ENCODE assay signal across 19 mouse cellular contexts in the genomic region with DNA sequence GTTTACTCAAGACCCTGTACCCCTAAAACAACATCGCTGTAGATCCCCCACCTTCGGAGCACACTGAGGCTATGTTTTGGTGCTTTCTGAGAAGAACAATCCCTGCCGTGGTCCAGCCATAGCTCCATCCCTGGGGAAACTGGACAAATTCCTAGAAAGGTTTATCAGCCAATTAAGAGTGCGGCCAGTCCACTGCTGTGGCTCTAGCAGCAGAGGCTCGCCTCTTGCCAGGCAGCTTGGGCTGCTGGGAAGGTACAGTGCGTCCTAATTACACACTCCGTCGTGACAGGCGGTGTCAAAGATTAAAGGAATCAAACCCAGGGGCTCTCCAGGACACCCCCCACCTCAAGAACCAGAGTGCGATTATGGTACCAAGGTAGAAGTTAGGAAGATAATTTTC.
DNase-seq lines count a peak whose midpoint lies in the region; ATAC-seq and TF ChIP-seq lines count a peak whose summit lies in the region.
"Had no signal": no experiment of that assay in that cellular context is flagged by ENCODE, and none has a peak within 500 bp of the region (broad histone marks: within the 10 kb centered on the region; RNA-seq: fewer than 3 reads in every experiment).

No protein-coding gene starts in this region.

- no peaks in the 10 kb centered on the region for H3K36me3 ChIP-seq in midbrain, embryonic 13.5 days
- H3K36me3 ChIP-seq in midbrain, embryonic 11.5 days (ENCODE audit: control insufficient read depth, insufficient read depth, low read length), result no peaks in the 10 kb centered on the region
- H3K36me3 ChIP-seq: embryonic facial prominence, embryonic 12.5 days; forebrain, embryonic 15.5 days; G1E; heart, embryonic 13.5 days; hindbrain, embryonic 15.5 days had no signal

- H3K9me3 ChIP-seq in midbrain, embryonic 13.5 days, result no peaks in the 10 kb centered on the region
- H3K9me3 ChIP-seq in midbrain, embryonic 11.5 days (ENCODE audit: control insufficient read depth, low read length), result no peaks in the 10 kb centered on the region
- H3K9me3 ChIP-seq: embryonic facial prominence, embryonic 12.5 days; forebrain, embryonic 15.5 days; heart, embryonic 13.5 days; hindbrain, embryonic 15.5 days had no signal

- peak; percentile 53 for DNase-seq in cerebellum, adult 9-10 months
- no peak for DNase-seq in cerebellum, adult 11 months
- DNase-seq in midbrain, embryonic 11.5 days (ENCODE audit: low spot score, missing footprints), result no peak
- peak; percentile 50 to 53 for DNase-seq in cerebellum, postnatal 10 days
- DNase-seq in cerebellum, postnatal 36 days, result peak; percentile 35 to 36
- DNase-seq in gastrocnemius, adult 2 months, result no peak
- DNase-seq: adrenal gland, adult 8-10 months; adrenal gland, postnatal 36 days; gastrocnemius, postnatal 14 days; kidney, adult 8-10 months had no signal

- H3K4me3 ChIP-seq in midbrain, embryonic 13.5 days (replicated peaks), result no peak overlapping the region
- H3K4me3 ChIP-seq in midbrain, embryonic 11.5 days (ENCODE audit: low read depth, low read length), result no peak overlapping the region
- H3K4me3 ChIP-seq in gastrocnemius, adult 2 months, result no peak overlapping the region
- H3K4me3 ChIP-seq: embryonic facial prominence, embryonic 12.5 days; forebrain, embryonic 15.5 days; heart, embryonic 13.5 days; hindbrain, embryonic 15.5 days had no signal

- peak overlapping the region; percentile 19; the same call in 1 of the 2 replicates for H3K27ac ChIP-seq in midbrain, embryonic 13.5 days
- H3K27ac ChIP-seq in midbrain, embryonic 11.5 days (ENCODE audit: low read depth, low read length), result no peak overlapping the region
- no peak overlapping the region for H3K27ac ChIP-seq in gastrocnemius, adult 2 months
- H3K27ac ChIP-seq: embryonic facial prominence, embryonic 12.5 days; forebrain, embryonic 15.5 days; heart, embryonic 13.5 days; hindbrain, embryonic 15.5 days had no signal

- H3K4me2 ChIP-seq in midbrain, embryonic 13.5 days (replicated peaks), result no peak overlapping the region
- no peak overlapping the region for H3K4me2 ChIP-seq in midbrain, embryonic 11.5 days
- H3K4me2 ChIP-seq: embryonic facial prominence, embryonic 12.5 days; forebrain, embryonic 15.5 days; heart, embryonic 13.5 days; hindbrain, embryonic 15.5 days had no signal

- 69% methylated on average over 10 of the region's 10 CpGs for WGBS in midbrain, embryonic 13.5 days
- 83% methylated on average over 10 of the region's 10 CpGs for WGBS in midbrain, embryonic 11.5 days

- intact Hi-C loops in gastrocnemius, adult 2 months (cut with DNase I), result no loop called here

- H3K27me3 ChIP-seq in midbrain, embryonic 13.5 days, result peaks cover 3% of the 10 kb centered on the region; the same call in 1 of the 2 replicates
- H3K27me3 ChIP-seq in midbrain, embryonic 11.5 days (ENCODE audit: control insufficient read depth, insufficient read depth, low read length), result no peaks in the 10 kb centered on the region
- H3K27me3 ChIP-seq: embryonic facial prominence, embryonic 12.5 days; forebrain, embryonic 15.5 days; heart, embryonic 13.5 days; hindbrain, embryonic 15.5 days had no signal

- TF ChIP-seq CTCF in gastrocnemius, adult 2 months (IDR thresholded peaks at IDR 0.05), result no peak

- H3K9ac ChIP-seq in midbrain, embryonic 13.5 days (replicated peaks), result no peak overlapping the region
- H3K9ac ChIP-seq in midbrain, embryonic 11.5 days (ENCODE audit: low read length), result no peak overlapping the region
- H3K9ac ChIP-seq: embryonic facial prominence, embryonic 12.5 days; forebrain, embryonic 15.5 days; heart, embryonic 13.5 days; hindbrain, embryonic 15.5 days had no signal

- no peak; the same call in 1 of the 2 replicates for ATAC-seq in midbrain, embryonic 13.5 days
- no peak for ATAC-seq in midbrain, embryonic 11.5 days (ENCODE audit: low FRiP score)
- ATAC-seq in frontal cortex, adult (ENCODE audit: low TSS enrichment), result no peak
- ATAC-seq: forebrain, embryonic 15.5 days; inflammation-experienced regulatory T-cells, adult 6 months; intestine, postnatal 0 days had no signal

- peaks cover 31% of the 10 kb centered on the region for H3K4me1 ChIP-seq in midbrain, embryonic 13.5 days (replicated peaks)
- peaks cover 6% of the 10 kb centered on the region; the same call in 1 of the 2 replicates for H3K4me1 ChIP-seq in midbrain, embryonic 11.5 days (ENCODE audit: control insufficient read depth, insufficient read depth, low read length)

Comparison
In these comparisons a context has a peak if more than half of its experiments do, and no peak if none do; other contexts are left out.
1. DNase-seq: peak in cerebellum, adult 9-10 months (single experiment), cerebellum, postnatal 10 days (2 of 2) and cerebellum, postnatal 36 days (2 of 2); none in cerebellum, adult 11 months (single experiment), midbrain, embryonic 11.5 days (single experiment) and gastrocnemius, adult 2 months (single experiment).